Mouse (Mus musculus) midbrain, embryonic 16.5 days (tissue): ENCODE measurements around the gene Hoxc5. TPM values are rescaled to one million over a fixed set of nuclear protein-coding genes. Genes with fewer than 3 reads are reported as not detected.

Experiments used
- ATAC-seq: fragments of 200-750 bp; cut with Nextera tagmentation; 2 replicates; pipeline ENCODE4 v1.8.0; 2017; ENCODE audit warnings: moderate TSS enrichment
- H3K27ac ChIP-seq: fragments of 300-500 bp; sonication (generic); 2 replicates; pipeline ENCODE4 v1.5.1; 2014; ENCODE audit warnings: mild to moderate bottlenecking, low read length, mixed read lengths
- H3K27me3 ChIP-seq: fragments of 300-500 bp; sonication (generic); 2 replicates; pipeline ENCODE4 v1.6.1; 2014; ENCODE audit warnings: low read depth, low read length, mixed read lengths; ENCODE audit not compliant: control insufficient read depth, insufficient read depth
- H3K36me3 ChIP-seq: fragments of 300-500 bp; sonication (generic); 2 replicates; pipeline ENCODE4 v1.6.1; 2014; ENCODE audit warnings: mild to moderate bottlenecking, low read length, moderate library complexity, mixed read lengths; ENCODE audit not compliant: control insufficient read depth, insufficient read depth
- H3K4me1 ChIP-seq: fragments of 300-500 bp; sonication (generic); 2 replicates; pipeline ENCODE4 v1.6.1; 2014; ENCODE audit warnings: mild to moderate bottlenecking, low read length, mixed read lengths; ENCODE audit not compliant: control insufficient read depth, insufficient read depth
- H3K4me2 ChIP-seq: fragments of 300-500 bp; sonication (generic); 2 replicates; pipeline ENCODE4 v1.6.1; 2014; ENCODE audit warnings: mild to moderate bottlenecking, low read length, mixed read lengths
- H3K4me3 ChIP-seq: fragments of 300-500 bp; sonication (generic); 2 replicates; pipeline ENCODE4 v1.5.1; 2014; ENCODE audit warnings: low read depth, mild to moderate bottlenecking, low read length, moderate library complexity, mixed read lengths
- H3K9ac ChIP-seq: fragments of 300-500 bp; sonication (generic); 2 replicates; pipeline ENCODE4 v1.6.1; 2014; ENCODE audit warnings: low read depth, low read length, mixed read lengths
- H3K9me3 ChIP-seq: fragments of 300-500 bp; sonication (generic); replicated peaks from 2 replicates; pipeline ENCODE4 v1.6.1; 2014; ENCODE audit warnings: mild to moderate bottlenecking, low read length, mixed read lengths; ENCODE audit not compliant: control insufficient read depth, poor library complexity, severe bottlenecking
- WGBS: fragments of 180-500 bp; shearing (Covaris S2); extraction: QIAGEN DNeasy Blood & Tissue Kit; methylation state at CpG from one replicate; pipeline ENCODE4 v1.1.7; 2014; 5-methylcytosine and 5-hydroxymethylcytosine counted together
- polyA plus RNA-seq: library from polyadenylated mRNA; unstranded; fragments of >200 nt; fragmentation: Nextera tagmentation; extraction: Ambion mirVana; gene quantifications from 2 replicates; pipeline ENCODE4 v1.2.1, GENCODE M21; 2015

Hoxc5 gene
- polyA plus RNA-seq, 1 experiment from 2014 or later: not detected

DNA sequence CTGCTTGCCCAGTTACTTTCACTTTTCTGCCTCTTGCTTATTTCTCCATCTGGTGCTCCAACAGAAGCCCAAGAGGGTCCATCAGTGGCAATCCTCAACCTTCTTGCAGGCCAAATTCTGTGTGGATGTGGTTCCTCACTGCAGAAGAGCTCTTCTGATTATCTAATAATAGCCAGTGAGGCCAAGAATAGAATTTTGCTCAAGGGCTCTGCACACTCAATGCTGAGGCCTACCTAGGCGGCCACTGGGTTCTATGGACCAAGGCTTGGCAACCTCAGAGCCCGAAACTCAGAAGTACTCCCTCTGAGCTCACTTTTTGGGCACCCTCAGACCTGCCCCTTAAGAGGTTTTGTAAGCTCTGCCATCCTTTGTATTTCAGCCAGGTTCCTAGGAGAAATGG lies 34.1 kb downstream of the Hoxc5 start:
- no peak for ATAC-seq
- H3K4me1 ChIP-seq: peaks cover 4% of the 10 kb centered on the region; the same call in 1 of the 2 replicates
- no peak overlapping the region for H3K27ac ChIP-seq
- peaks cover 90% of the 10 kb centered on the region for H3K27me3 ChIP-seq
- H3K9me3 ChIP-seq: no peaks in the 10 kb centered on the region
- 8% methylated on average over 2 of the region's 2 CpGs for WGBS
- no peaks in the 10 kb centered on the region for H3K36me3 ChIP-seq
- H3K9ac ChIP-seq: no peak overlapping the region
- no peak overlapping the region for H3K4me3 ChIP-seq
- H3K4me2 ChIP-seq: no peak overlapping the region

DNA sequence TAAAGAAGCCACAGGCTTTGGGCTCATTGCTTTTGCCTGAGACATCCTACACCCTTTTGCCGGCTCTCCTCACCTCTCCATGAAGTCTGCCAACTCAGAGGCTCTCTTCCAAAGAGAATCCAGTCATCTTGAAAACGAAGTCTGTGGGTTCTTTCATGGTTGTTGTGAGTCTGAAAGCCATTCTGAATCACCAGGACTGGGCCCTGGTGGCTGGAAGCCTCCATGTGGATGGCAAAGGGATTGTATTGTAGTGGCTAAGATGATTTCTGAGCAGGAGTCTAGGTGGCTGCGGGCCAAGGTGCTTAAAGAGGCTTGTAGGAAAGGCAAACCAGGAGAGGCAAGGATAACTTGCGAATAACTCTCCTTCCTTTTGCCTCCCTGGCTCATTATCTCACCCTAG lies 34.9 kb downstream of the Hoxc5 start:
- WGBS: 4% methylated on average over 4 of the region's 4 CpGs
- no peak overlapping the region for H3K27ac ChIP-seq
- peaks cover 4% of the 10 kb centered on the region; the same call in 1 of the 2 replicates for H3K4me1 ChIP-seq
- no peak overlapping the region for H3K4me3 ChIP-seq
- no peaks in the 10 kb centered on the region for H3K9me3 ChIP-seq
- no peak overlapping the region for H3K4me2 ChIP-seq
- no peaks in the 10 kb centered on the region for H3K36me3 ChIP-seq
- no peak for ATAC-seq
- H3K9ac ChIP-seq: no peak overlapping the region
- H3K27me3 ChIP-seq: peaks cover 91% of the 10 kb centered on the region

GRCm38 (mm10) chr15:103002821-103003448 lies 35.7 kb downstream of the Hoxc5 start:
- H3K4me1 ChIP-seq: peaks cover 4% of the 10 kb centered on the region; the same call in 1 of the 2 replicates
- no peak for ATAC-seq
- no peaks in the 10 kb centered on the region for H3K9me3 ChIP-seq
- WGBS: 1% methylated on average over 12 of the region's 13 CpGs
- no peaks in the 10 kb centered on the region for H3K36me3 ChIP-seq
- H3K27me3 ChIP-seq: peaks cover 93% of the 10 kb centered on the region
- H3K4me2 ChIP-seq: no peak overlapping the region
- H3K9ac ChIP-seq: no peak overlapping the region
- H3K27ac ChIP-seq: no peak overlapping the region
- no peak overlapping the region for H3K4me3 ChIP-seq

- WGBS: 0% methylated on average over 17 of the region's 17 CpGs
- Histone ChIP-seq H3K36me3 (no peaks in the 10 kb centered on the region), H3K4me2 (no peak overlapping the region), H3K27ac (no peak overlapping the region), H3K27me3 (peaks cover 96% of the 10 kb centered on the region), H3K9me3 (no peaks in the 10 kb centered on the region), H3K4me3 (no peak overlapping the region), H3K9ac (no peak overlapping the region), H3K4me1 (no peaks in the 10 kb centered on the region)
- no peak for ATAC-seq
Observed at GRCm38 (mm10) chr15:103005308-103005707, 38.1 kb downstream of the Hoxc5 start.

DNA sequence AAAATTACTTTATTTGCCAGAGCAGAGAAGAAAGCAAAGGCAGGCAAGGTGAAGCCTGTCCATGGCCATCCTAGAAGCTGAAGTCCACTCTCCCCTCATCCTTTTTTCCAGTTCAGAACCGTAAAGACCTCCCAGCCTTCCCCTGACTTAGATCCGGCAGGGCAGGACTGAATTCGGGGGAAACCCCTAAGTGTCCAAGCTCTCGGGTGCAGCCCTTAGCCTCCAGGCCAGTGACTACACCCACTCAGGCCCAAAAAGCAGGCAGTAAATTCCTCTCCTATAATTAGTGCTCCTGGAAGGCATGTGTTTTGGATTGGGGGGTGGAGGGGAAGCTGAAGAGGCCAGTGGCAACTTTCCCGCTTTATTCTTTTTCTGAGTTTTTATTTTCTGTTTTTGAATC lies 38.6 kb downstream of the Hoxc5 start:
- Histone ChIP-seq H3K4me3 (no peak overlapping the region), H3K9ac (no peak overlapping the region), H3K4me2 (no peak overlapping the region), H3K4me1 (no peaks in the 10 kb centered on the region), H3K27ac (no peak overlapping the region), H3K36me3 (no peaks in the 10 kb centered on the region), H3K9me3 (no peaks in the 10 kb centered on the region), H3K27me3 (peaks cover 96% of the 10 kb centered on the region)
- ATAC-seq: no peak
- 4% methylated on average over 5 of the region's 5 CpGs for WGBS

DNA sequence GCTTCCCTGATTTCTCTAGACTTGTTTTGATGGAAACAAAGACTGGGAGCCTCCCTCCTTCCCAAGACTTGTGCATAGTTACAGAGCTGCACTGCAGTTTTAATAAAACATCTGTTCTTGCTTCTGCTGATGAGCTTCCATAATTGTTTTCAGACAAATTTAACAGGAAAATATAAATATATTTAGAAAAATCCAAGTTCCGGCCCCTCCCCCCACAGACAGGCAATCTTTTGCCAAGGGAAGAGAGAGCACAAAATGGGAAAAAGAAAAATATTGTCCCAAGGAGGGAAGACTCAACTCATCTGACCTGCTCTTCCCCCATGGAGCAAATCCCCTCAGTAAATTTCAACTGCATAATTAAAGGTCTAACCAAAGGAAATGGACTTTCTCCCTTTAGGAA lies 39.1 kb downstream of the Hoxc5 start:
- WGBS: 10% methylated on average over 1 of the region's 1 CpGs
- no peak overlapping the region for H3K9ac ChIP-seq
- no peak overlapping the region for H3K4me2 ChIP-seq
- no peaks in the 10 kb centered on the region for H3K4me1 ChIP-seq
- H3K27ac ChIP-seq: no peak overlapping the region
- no peak overlapping the region for H3K4me3 ChIP-seq
- no peaks in the 10 kb centered on the region for H3K36me3 ChIP-seq
- no peak for ATAC-seq
- no peaks in the 10 kb centered on the region for H3K9me3 ChIP-seq
- H3K27me3 ChIP-seq: peaks cover 97% of the 10 kb centered on the region

- no peak overlapping the region for H3K27ac ChIP-seq
- no peaks in the 10 kb centered on the region for H3K9me3 ChIP-seq
- no peak for ATAC-seq
- H3K36me3 ChIP-seq: no peaks in the 10 kb centered on the region
- no peak overlapping the region for H3K4me2 ChIP-seq
- no peak overlapping the region for H3K4me3 ChIP-seq
- 2% methylated on average over 27 of the region's 27 CpGs for WGBS
- H3K27me3 ChIP-seq: peaks cover 96% of the 10 kb centered on the region
- H3K9ac ChIP-seq: no peak overlapping the region
- peaks cover 5% of the 10 kb centered on the region; the same call in 1 of the 2 replicates for H3K4me1 ChIP-seq
Observed at GRCm38 (mm10) chr15:103009265-103010111, 42.2 kb downstream of the Hoxc5 start.

DNA sequence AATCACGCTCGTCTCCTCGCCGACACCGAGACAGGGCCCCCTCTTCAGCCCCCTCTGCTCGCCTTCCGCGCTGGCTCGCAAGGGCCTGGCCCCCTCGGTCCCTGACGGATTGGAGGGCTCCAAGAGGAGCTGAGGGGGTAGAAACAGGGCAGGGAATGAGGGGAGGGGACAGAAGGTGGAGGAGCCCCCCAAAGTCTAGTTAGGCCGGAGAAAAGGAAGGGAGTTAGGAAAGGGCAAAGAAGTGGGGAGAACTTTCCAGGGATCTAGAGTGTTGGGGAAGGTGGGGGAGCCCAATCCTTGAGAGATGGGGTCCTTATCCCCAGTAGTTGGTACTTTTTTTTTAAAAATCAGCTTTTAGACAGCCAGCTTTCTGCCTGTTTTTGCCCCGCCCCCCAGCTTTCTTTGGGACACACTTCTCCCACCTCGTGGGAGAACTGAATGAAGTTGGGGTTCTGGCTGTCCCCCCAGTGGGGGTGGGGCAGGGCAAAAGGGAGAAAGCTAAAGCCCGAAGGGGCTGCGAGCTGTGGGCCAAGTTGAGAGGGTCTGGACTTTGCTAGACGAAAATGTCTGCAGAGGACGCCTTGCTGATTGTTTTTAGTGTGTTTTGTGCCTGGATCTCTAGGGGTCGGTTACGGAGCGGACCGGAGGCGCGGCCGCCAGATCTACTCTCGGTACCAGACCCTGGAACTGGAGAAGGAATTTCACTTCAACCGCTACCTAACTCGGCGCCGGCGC lies 43.0 kb downstream of the Hoxc5 start:
- Histone ChIP-seq H3K4me1 (peaks cover 5% of the 10 kb centered on the region; the same call in 1 of the 2 replicates), H3K9ac (no peak overlapping the region), H3K4me3 (no peak overlapping the region), H3K9me3 (no peaks in the 10 kb centered on the region), H3K36me3 (no peaks in the 10 kb centered on the region), H3K4me2 (no peak overlapping the region), H3K27ac (no peak overlapping the region), H3K27me3 (peaks cover 95% of the 10 kb centered on the region)
- WGBS: under 1% methylated on average over 31 of the region's 31 CpGs
- ATAC-seq: no peak
